Mouse (Mus musculus): ENCODE data around the gene 1500011B03Rik.
"Not testable (repeated sequence)": the region's sequence is repeated elsewhere in the genome, so short reads cannot be mapped to it uniquely, and the experiment has no call there.

DNA sequence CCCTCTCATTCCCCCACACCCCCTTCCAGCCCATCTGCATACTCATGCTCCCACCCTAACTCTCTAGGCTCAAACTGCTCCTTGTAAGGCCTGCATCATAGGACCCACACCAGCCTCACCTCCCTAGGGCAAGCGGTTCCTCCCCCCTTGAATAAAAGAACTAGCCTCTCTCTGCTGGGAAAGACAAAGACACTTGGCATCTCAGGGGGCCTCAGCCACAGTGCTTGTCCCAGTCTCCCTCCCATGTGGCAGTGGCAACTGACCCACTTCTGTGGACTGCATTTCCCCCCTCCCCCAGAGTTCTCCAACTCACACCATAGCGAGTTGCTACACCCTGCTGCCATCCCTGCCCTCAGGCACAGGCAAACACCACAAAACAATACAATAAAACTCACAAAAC lies 21.1 kb upstream of the 1500011B03Rik start:
- not testable (repeated sequence) for TF ChIP-seq GATA1, TAL1 (IDR thresholded peaks at IDR 0.05; ENCODE audit: low read length)
